Mouse (Mus musculus): ENCODE results near the gene Pgap1. TPM values are rescaled to one million over a fixed set of nuclear protein-coding genes. Genes with fewer than 3 reads are reported as not detected.

Pgap1 gene
- polyA plus RNA-seq, 1 experiment from 2014 or later: 5.2 TPM

GRCm38 (mm10) chr1:54578358-54579184 lies 21.1 kb upstream of the Pgap1 start:
- 48% methylated on average over 8 of the region's 8 CpGs for WGBS
- H3K27me3 ChIP-seq: no peaks in the 10 kb centered on the region
- no peak for ATAC-seq (ENCODE audit: insufficient number of reproducible peaks, insufficient read depth, low FRiP score, low TSS enrichment, low read depth)
- H3K4me3 ChIP-seq: no peak overlapping the region
- no peak overlapping the region for H3K9ac ChIP-seq
- H3K4me1 ChIP-seq: no peaks in the 10 kb centered on the region
- no peaks in the 10 kb centered on the region for H3K9me3 ChIP-seq
- H3K27ac ChIP-seq: no peak overlapping the region
- no peaks in the 10 kb centered on the region for H3K36me3 ChIP-seq
- no peak overlapping the region for H3K4me2 ChIP-seq

GRCm38 (mm10) chr1:54569102-54569501 lies 11.6 kb upstream of the Pgap1 start:
- H3K4me1 ChIP-seq: no peaks in the 10 kb centered on the region
- WGBS: 61% methylated on average over 2 of the region's 2 CpGs
- H3K4me2 ChIP-seq: no peak overlapping the region
- H3K27ac ChIP-seq: no peak overlapping the region
- no peak overlapping the region for H3K9ac ChIP-seq
- H3K4me3 ChIP-seq: no peak overlapping the region
- no peaks in the 10 kb centered on the region for H3K27me3 ChIP-seq
- ATAC-seq (ENCODE audit: insufficient number of reproducible peaks, insufficient read depth, low FRiP score, low TSS enrichment, low read depth): no peak
- H3K9me3 ChIP-seq: no peaks in the 10 kb centered on the region
- no peaks in the 10 kb centered on the region for H3K36me3 ChIP-seq

- H3K27ac ChIP-seq: no peak overlapping the region
- H3K36me3 ChIP-seq: no peaks in the 10 kb centered on the region
- no peaks in the 10 kb centered on the region for H3K4me1 ChIP-seq
- no peak for ATAC-seq (ENCODE audit: insufficient number of reproducible peaks, insufficient read depth, low FRiP score, low TSS enrichment, low read depth)
- H3K4me3 ChIP-seq: no peak overlapping the region
- no peaks in the 10 kb centered on the region for H3K9me3 ChIP-seq
- no peak overlapping the region for H3K4me2 ChIP-seq
- no peak overlapping the region for H3K9ac ChIP-seq
- WGBS: 83% methylated on average over 6 of the region's 6 CpGs
- no peaks in the 10 kb centered on the region for H3K27me3 ChIP-seq
Measured at GRCm38 (mm10) chr1:54563923-54564322, 6.4 kb upstream of the Pgap1 start.

- peak overlapping the region; percentile 71 for H3K4me3 ChIP-seq
- ATAC-seq (ENCODE audit: insufficient number of reproducible peaks, insufficient read depth, low FRiP score, low TSS enrichment, low read depth): no peak
- peaks cover 2% of the 10 kb centered on the region; the same call in 1 of the 2 replicates for H3K4me1 ChIP-seq
- no peaks in the 10 kb centered on the region for H3K9me3 ChIP-seq
- H3K27ac ChIP-seq: peak overlapping the region; percentile 60; the same call in 1 of the 2 replicates
- H3K36me3 ChIP-seq: no peaks in the 10 kb centered on the region
- H3K27me3 ChIP-seq: no peaks in the 10 kb centered on the region
- H3K9ac ChIP-seq: peak overlapping the region; percentile 82
- WGBS: 2% methylated on average over 18 of the region's 18 CpGs
- peak overlapping the region; percentile 85 for H3K4me2 ChIP-seq
Measured at GRCm38 (mm10) chr1:54556586-54557221, 780 bp downstream of the Pgap1 start.

GRCm38 (mm10) chr1:54555364-54556140 lies 1.9 kb downstream of the Pgap1 start:
- no peak for ATAC-seq (ENCODE audit: insufficient number of reproducible peaks, insufficient read depth, low FRiP score, low TSS enrichment, low read depth)

GRCm38 (mm10) chr1:54552621-54553020 lies 4.9 kb downstream of the Pgap1 start:
- no peaks in the 10 kb centered on the region for H3K27me3 ChIP-seq
- no peak for ATAC-seq (ENCODE audit: insufficient number of reproducible peaks, insufficient read depth, low FRiP score, low TSS enrichment, low read depth)
- H3K4me1 ChIP-seq: peaks cover 2% of the 10 kb centered on the region; the same call in 1 of the 2 replicates
- H3K9ac ChIP-seq: no peak overlapping the region
- no peak overlapping the region for H3K27ac ChIP-seq
- H3K4me2 ChIP-seq: no peak overlapping the region
- no peaks in the 10 kb centered on the region for H3K9me3 ChIP-seq
- 0 out of 2 replicates have a peak, but pooled peaks cover 4% of the 10 kb centered on the region for H3K36me3 ChIP-seq
- WGBS: 93% methylated on average over 2 of the region's 2 CpGs
- no peak overlapping the region for H3K4me3 ChIP-seq

More at GRCm38 (mm10) chr1:54555364-54556140, 1.9 kb downstream of the Pgap1 start:
- no peak overlapping the region for H3K27ac ChIP-seq
- H3K4me3 ChIP-seq: no peak overlapping the region
- no peak overlapping the region for H3K9ac ChIP-seq
- no peaks in the 10 kb centered on the region for H3K27me3 ChIP-seq
- H3K4me2 ChIP-seq: no peak overlapping the region
- H3K36me3 ChIP-seq: no peaks in the 10 kb centered on the region
- H3K9me3 ChIP-seq: no peaks in the 10 kb centered on the region
- H3K4me1 ChIP-seq: peaks cover 2% of the 10 kb centered on the region; the same call in 1 of the 2 replicates
- 48% methylated on average over 4 of the region's 4 CpGs for WGBS

GRCm38 (mm10) chr1:54545200-54545599 lies 12.3 kb downstream of the Pgap1 start:
- no peak for ATAC-seq (ENCODE audit: insufficient number of reproducible peaks, insufficient read depth, low FRiP score, low TSS enrichment, low read depth)
- Histone ChIP-seq H3K27ac (no peak overlapping the region), H3K4me1 (no peaks in the 10 kb centered on the region), H3K9me3 (no peaks in the 10 kb centered on the region), H3K36me3 (peaks cover 20% of the 10 kb centered on the region; the same call in 1 of the 2 replicates), H3K27me3 (no peaks in the 10 kb centered on the region), H3K9ac (no peak overlapping the region), H3K4me2 (no peak overlapping the region), H3K4me3 (no peak overlapping the region)
- WGBS: 92% methylated on average over 9 of the region's 9 CpGs

- Histone ChIP-seq H3K4me1 (no peaks in the 10 kb centered on the region), H3K36me3 (peaks cover 26% of the 10 kb centered on the region), H3K4me3 (no peak overlapping the region), H3K9me3 (no peaks in the 10 kb centered on the region), H3K27me3 (no peaks in the 10 kb centered on the region), H3K9ac (no peak overlapping the region), H3K4me2 (no peak overlapping the region), H3K27ac (no peak overlapping the region)
- ATAC-seq (ENCODE audit: insufficient number of reproducible peaks, insufficient read depth, low FRiP score, low TSS enrichment, low read depth): no peak
- WGBS: 84% methylated on average over 2 of the region's 2 CpGs
Measured at GRCm38 (mm10) chr1:54542920-54543319, 14.6 kb downstream of the Pgap1 start.

GRCm38 (mm10) chr1:54531170-54531569 lies 26.3 kb downstream of the Pgap1 start:
- H3K9ac ChIP-seq: no peak overlapping the region
- H3K4me2 ChIP-seq: no peak overlapping the region
- no peaks in the 10 kb centered on the region for H3K27me3 ChIP-seq
- no peak overlapping the region for H3K4me3 ChIP-seq
- no peaks in the 10 kb centered on the region for H3K4me1 ChIP-seq
- ATAC-seq (ENCODE audit: insufficient number of reproducible peaks, insufficient read depth, low FRiP score, low TSS enrichment, low read depth): no peak
- H3K27ac ChIP-seq: no peak overlapping the region
- peaks cover 12% of the 10 kb centered on the region for H3K36me3 ChIP-seq
- WGBS: 73% methylated on average over 6 of the region's 6 CpGs
- no peaks in the 10 kb centered on the region for H3K9me3 ChIP-seq

GRCm38 (mm10) chr1:54523717-54524116 lies 33.8 kb downstream of the Pgap1 start:
- no peak overlapping the region for H3K4me3 ChIP-seq
- H3K36me3 ChIP-seq: peaks cover 13% of the 10 kb centered on the region
- H3K9ac ChIP-seq: no peak overlapping the region
- WGBS: 87% methylated on average over 2 of the region's 2 CpGs
- no peak for ATAC-seq (ENCODE audit: insufficient number of reproducible peaks, insufficient read depth, low FRiP score, low TSS enrichment, low read depth)
- no peak overlapping the region for H3K4me2 ChIP-seq
- H3K4me1 ChIP-seq: no peaks in the 10 kb centered on the region
- H3K27me3 ChIP-seq: no peaks in the 10 kb centered on the region
- H3K9me3 ChIP-seq: no peaks in the 10 kb centered on the region
- H3K27ac ChIP-seq: no peak overlapping the region

- no peak for ATAC-seq (ENCODE audit: insufficient number of reproducible peaks, insufficient read depth, low FRiP score, low TSS enrichment, low read depth)
- H3K4me2 ChIP-seq: no peak overlapping the region
Measured at GRCm38 (mm10) chr1:54520062-54520577, 37.4 kb downstream of the Pgap1 start.

More at GRCm38 (mm10) chr1:54520062-54520577, 37.4 kb downstream of the Pgap1 start:
- 88% methylated on average over 5 of the region's 5 CpGs for WGBS
- Histone ChIP-seq H3K4me1 (no peaks in the 10 kb centered on the region), H3K27ac (no peak overlapping the region), H3K4me3 (no peak overlapping the region), H3K9ac (no peak overlapping the region), H3K9me3 (no peaks in the 10 kb centered on the region), H3K27me3 (no peaks in the 10 kb centered on the region), H3K36me3 (peaks cover 7% of the 10 kb centered on the region; the same call in 1 of the 2 replicates)

Measured in embryonic facial prominence, embryonic 13.5 days (tissue).